Mouse (Mus musculus): ENCODE measurements around the gene Rcsd1. TPM values are rescaled to one million over a fixed set of nuclear protein-coding genes. Genes with fewer than 3 reads are reported as not detected.

Rcsd1 gene
- polyA plus RNA-seq, 1 experiment from 2014 or later: 7.0 TPM

DNA sequence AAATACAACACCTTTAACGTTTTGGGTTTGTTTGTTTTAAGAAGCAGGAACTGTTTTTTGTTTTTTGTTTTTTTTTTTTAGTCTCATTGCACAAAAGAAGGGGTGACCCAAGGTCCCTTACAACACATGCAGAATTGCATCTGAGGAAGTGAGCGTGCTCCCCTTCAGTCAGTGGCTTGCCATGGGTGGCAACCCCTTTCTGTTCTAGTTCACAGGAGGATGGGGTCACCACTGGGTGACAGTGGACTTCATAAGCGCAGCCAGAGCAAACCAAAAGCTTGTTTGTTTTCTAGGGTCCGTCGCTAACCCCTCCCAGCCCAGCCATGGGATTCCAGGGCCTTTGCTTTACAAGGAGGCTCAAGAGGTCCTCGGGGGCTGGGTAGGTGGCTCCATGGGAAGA, 22.0 kb upstream of the Rcsd1 start:
- Histone ChIP-seq H3K4me2 (replicated peaks) (no peak overlapping the region), H3K36me3 (no peaks in the 10 kb centered on the region), H3K27me3 (no peaks in the 10 kb centered on the region), H3K4me1 (no peaks in the 10 kb centered on the region), H3K4me3 (no peak overlapping the region), H3K9ac (replicated peaks) (no peak overlapping the region), H3K27ac (replicated peaks) (no peak overlapping the region), H3K9me3 (no peaks in the 10 kb centered on the region)
- WGBS: 86% methylated on average over 6 of the region's 6 CpGs
- no peak for ATAC-seq (replicated peaks)

DNA sequence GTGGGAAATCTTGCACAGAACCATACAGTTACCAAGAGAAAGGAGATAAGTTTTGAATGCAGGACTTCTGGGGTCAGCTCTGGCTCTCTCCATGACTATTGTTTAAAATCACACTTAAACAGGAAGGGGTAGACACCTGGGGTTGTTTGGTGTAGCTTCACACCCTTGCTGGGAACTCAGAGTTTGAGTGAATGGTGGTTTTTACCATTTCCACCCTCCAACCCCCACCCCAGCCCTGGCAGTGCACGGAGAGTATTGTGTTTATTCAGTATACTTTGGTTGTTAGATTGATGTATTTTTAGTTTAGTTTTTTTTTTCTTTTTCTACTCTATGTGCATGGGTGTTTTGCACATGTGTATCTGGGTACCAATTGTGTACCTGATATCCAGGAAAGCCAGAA, 20.6 kb upstream of the Rcsd1 start:
- no peaks in the 10 kb centered on the region for H3K9me3 ChIP-seq
- H3K4me3 ChIP-seq: no peak overlapping the region
- 49% methylated on average over 1 of the region's 1 CpGs for WGBS
- no peak overlapping the region for H3K4me2 ChIP-seq (replicated peaks)
- no peaks in the 10 kb centered on the region for H3K27me3 ChIP-seq
- H3K36me3 ChIP-seq: no peaks in the 10 kb centered on the region
- no peak for ATAC-seq (replicated peaks)
- H3K27ac ChIP-seq (replicated peaks): no peak overlapping the region
- H3K4me1 ChIP-seq: no peaks in the 10 kb centered on the region
- no peak overlapping the region for H3K9ac ChIP-seq (replicated peaks)

- no peak overlapping the region for H3K27ac ChIP-seq (replicated peaks)
Measured at GRCm38 (mm10) chr1:165728057-165728639, 18.6 kb upstream of the Rcsd1 start.

DNA sequence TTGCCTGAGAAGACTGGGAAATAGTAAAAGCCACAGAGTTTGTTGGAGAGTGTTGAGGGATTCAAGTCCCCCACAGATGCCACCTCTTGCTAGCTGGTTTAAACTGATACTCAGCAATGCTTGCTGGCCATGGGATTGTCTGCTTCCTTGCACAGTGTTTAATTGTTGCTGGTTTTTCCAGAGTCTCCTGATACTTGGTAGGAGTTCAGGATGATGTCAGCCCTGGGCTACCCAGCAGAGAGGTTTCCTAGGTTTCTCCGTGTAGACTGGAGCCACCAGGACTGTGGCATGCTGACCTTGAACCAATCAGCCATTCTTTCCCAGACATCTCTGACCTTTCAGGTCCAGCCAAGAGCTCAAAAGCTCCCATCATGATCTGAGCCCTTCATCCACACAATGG, 17.4 kb upstream of the Rcsd1 start:
- H3K9me3 ChIP-seq: no peaks in the 10 kb centered on the region
- WGBS: 57% methylated on average over 1 of the region's 1 CpGs
- no peak overlapping the region for H3K27ac ChIP-seq (replicated peaks)
- H3K9ac ChIP-seq (replicated peaks): no peak overlapping the region
- H3K36me3 ChIP-seq: no peaks in the 10 kb centered on the region
- no peak overlapping the region for H3K4me2 ChIP-seq (replicated peaks)
- no peak for ATAC-seq (replicated peaks)
- no peak overlapping the region for H3K4me3 ChIP-seq
- no peaks in the 10 kb centered on the region for H3K27me3 ChIP-seq
- H3K4me1 ChIP-seq: no peaks in the 10 kb centered on the region

More at GRCm38 (mm10) chr1:165728057-165728639, 18.6 kb upstream of the Rcsd1 start:
- Histone ChIP-seq H3K27me3 (no peaks in the 10 kb centered on the region), H3K36me3 (no peaks in the 10 kb centered on the region), H3K9me3 (no peaks in the 10 kb centered on the region), H3K4me3 (no peak overlapping the region), H3K4me1 (no peaks in the 10 kb centered on the region), H3K9ac (replicated peaks) (no peak overlapping the region), H3K4me2 (replicated peaks) (no peak overlapping the region)
- ATAC-seq (replicated peaks): no peak
- WGBS: 91% methylated on average over 3 of the region's 3 CpGs

DNA sequence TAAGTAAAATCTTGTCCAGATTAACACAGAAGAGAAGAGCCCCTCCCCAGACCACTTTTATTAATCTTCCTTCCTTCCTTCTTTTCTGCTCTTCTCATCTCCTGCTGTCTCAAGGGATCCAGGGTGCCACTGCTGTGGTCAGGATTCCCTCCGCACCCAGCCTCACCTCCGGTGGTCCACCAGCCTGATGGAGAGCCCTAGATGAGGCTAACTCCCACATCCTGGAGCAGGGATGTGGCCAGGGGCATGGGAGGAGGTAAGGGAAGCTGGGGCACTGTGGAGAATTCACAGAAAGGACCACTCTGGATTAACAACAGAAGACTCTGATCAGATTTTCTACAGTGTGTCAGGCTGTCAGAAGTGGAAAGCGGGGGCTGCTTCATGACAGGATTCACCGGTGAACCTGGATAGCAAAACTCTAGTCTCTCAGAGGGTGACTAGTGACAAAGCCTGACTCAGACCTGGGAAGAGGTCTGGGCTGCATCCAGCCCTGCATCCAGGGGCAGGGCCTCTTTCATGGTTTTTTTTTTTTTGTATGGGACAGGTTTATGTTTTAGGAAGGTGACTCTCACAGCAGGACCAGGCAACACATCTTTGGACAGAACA, 15.6 kb upstream of the Rcsd1 start:
- Histone ChIP-seq H3K9me3 (no peaks in the 10 kb centered on the region), H3K9ac (replicated peaks) (no peak overlapping the region), H3K27ac (replicated peaks) (no peak overlapping the region), H3K36me3 (no peaks in the 10 kb centered on the region), H3K4me1 (no peaks in the 10 kb centered on the region), H3K4me3 (no peak overlapping the region), H3K4me2 (replicated peaks) (no peak overlapping the region), H3K27me3 (no peaks in the 10 kb centered on the region)
- no peak for ATAC-seq (replicated peaks)
- 78% methylated on average over 4 of the region's 4 CpGs for WGBS

DNA sequence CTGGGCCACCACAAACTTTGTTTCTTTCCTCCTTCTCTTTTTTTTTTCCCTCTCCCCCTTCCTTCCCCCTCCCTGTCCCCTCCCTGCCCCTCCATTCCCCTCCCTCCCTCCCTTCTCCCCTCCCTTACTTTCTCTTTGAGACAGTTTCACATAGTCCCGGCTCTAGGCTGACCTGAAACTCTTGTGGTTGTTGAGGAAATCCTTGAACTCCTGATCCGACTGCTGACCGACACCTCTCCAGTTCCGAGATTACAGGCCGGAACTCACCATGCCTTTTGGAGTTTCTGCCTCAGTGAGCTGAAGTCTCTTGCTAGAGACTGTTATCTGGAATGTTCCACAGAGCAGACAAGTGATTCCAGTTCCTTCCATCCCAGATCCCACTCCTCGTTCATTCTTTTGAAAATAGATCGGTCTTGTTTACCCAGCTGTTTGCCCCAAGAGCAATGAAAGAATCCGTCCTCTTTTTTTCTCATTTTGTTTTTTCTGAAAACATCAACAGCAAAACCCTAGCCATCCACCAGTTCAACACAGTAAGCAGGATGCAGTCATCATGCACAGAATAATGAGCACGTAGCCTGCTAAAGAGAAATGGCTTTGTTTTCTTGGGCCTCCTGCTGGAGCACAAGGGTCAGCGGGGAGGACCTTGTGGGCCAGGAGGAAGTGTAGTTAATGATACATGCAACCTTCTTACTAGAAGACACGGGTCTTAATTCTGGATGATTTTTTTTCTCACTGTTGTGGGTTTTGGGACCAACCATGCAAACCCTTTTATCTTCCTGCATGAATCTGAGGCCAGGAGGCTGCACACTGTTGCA, 14.9 kb upstream of the Rcsd1 start:
- no peak overlapping the region for H3K4me3 ChIP-seq
- no peak for ATAC-seq (replicated peaks)
- no peaks in the 10 kb centered on the region for H3K36me3 ChIP-seq
- no peaks in the 10 kb centered on the region for H3K27me3 ChIP-seq
- no peak overlapping the region for H3K4me2 ChIP-seq (replicated peaks)
- WGBS: 50% methylated on average over 11 of the region's 11 CpGs
- no peak overlapping the region for H3K9ac ChIP-seq (replicated peaks)
- H3K27ac ChIP-seq (replicated peaks): no peak overlapping the region
- no peaks in the 10 kb centered on the region for H3K9me3 ChIP-seq
- no peaks in the 10 kb centered on the region for H3K4me1 ChIP-seq

DNA sequence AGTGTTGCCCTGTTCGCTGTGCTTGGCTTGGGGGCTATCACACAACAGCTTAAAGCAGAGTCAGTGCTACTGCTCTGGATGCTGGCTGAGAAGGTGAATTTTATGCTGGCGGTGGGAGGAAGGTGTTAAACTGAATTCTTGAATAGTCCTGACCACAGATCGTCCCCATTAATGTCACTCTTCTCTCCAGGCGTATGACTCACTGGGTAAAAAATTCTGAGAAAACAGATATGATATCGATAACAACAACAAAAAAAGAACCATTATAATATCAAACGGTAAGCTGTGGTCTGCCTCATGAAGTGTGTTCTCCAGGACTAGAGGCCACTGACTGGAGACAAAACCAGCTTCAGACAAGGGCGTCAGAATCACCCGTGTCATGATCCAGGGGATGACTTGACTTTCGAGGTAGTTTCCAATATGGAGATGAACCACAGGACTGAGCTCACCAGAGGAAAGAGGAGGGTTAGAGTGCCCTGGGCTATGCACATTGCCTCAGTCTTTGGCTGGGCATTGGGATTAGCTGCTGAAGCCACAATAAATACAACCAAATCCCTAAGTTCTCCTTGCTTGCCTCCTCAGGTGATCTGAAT, 13.1 kb upstream of the Rcsd1 start:
- ATAC-seq (replicated peaks): no peak
- Histone ChIP-seq H3K4me3 (no peak overlapping the region), H3K27ac (replicated peaks) (no peak overlapping the region), H3K36me3 (no peaks in the 10 kb centered on the region), H3K4me1 (no peaks in the 10 kb centered on the region), H3K27me3 (no peaks in the 10 kb centered on the region), H3K9ac (replicated peaks) (no peak overlapping the region), H3K9me3 (no peaks in the 10 kb centered on the region), H3K4me2 (replicated peaks) (no peak overlapping the region)
- 92% methylated on average over 9 of the region's 9 CpGs for WGBS

GRCm38 (mm10) chr1:165718543-165719105, 9.1 kb upstream of the Rcsd1 start:
- Histone ChIP-seq H3K4me3 (no peak overlapping the region), H3K9ac (replicated peaks) (no peak overlapping the region), H3K36me3 (no peaks in the 10 kb centered on the region), H3K4me1 (no peaks in the 10 kb centered on the region), H3K9me3 (no peaks in the 10 kb centered on the region), H3K27ac (replicated peaks) (0 out of 2 replicates have a peak overlapping the region, but pooled peaks have one; percentile 4), H3K4me2 (replicated peaks) (no peak overlapping the region), H3K27me3 (no peaks in the 10 kb centered on the region)
- ATAC-seq (replicated peaks): no peak
- WGBS: 79% methylated on average over 15 of the region's 15 CpGs

GRCm38 (mm10) chr1:165717711-165718542, 8.4 kb upstream of the Rcsd1 start:
- WGBS: 65% methylated on average over 11 of the region's 11 CpGs
- no peak overlapping the region for H3K4me2 ChIP-seq (replicated peaks)
- no peak overlapping the region for H3K9ac ChIP-seq (replicated peaks)
- H3K4me1 ChIP-seq: no peaks in the 10 kb centered on the region
- H3K4me3 ChIP-seq: no peak overlapping the region
- no peaks in the 10 kb centered on the region for H3K9me3 ChIP-seq
- ATAC-seq (replicated peaks): no peak
- 0 out of 2 replicates have a peak overlapping the region, but pooled peaks have one; percentile 4 for H3K27ac ChIP-seq (replicated peaks)
- no peaks in the 10 kb centered on the region for H3K36me3 ChIP-seq
- H3K27me3 ChIP-seq: no peaks in the 10 kb centered on the region

DNA sequence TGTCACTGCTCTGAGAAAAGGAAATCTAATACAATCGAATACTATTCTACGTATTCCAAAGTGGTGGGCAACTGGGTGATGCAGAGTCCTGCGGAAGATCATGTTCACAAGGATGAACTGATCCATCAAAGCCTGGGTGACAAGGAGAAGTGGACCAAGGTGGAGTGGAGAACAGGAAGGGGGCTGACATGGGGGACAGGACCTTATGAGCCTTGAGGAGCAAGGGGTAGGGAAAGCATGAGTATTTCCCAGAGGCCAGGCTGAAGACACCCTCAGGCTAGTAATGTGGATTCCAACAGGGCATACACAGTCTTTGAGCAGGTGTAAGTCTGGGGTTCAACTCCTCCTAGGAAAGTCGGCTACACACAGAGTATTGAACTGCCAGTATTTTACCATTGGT, 6.9 kb upstream of the Rcsd1 start:
- ATAC-seq (replicated peaks): no peak
- Histone ChIP-seq H3K4me1 (no peaks in the 10 kb centered on the region), H3K36me3 (no peaks in the 10 kb centered on the region), H3K4me3 (no peak overlapping the region), H3K27ac (replicated peaks) (no peak overlapping the region), H3K9ac (replicated peaks) (no peak overlapping the region), H3K4me2 (replicated peaks) (no peak overlapping the region), H3K9me3 (no peaks in the 10 kb centered on the region), H3K27me3 (no peaks in the 10 kb centered on the region)
- whole genome bisulfite sequencing: 87% methylated on average over 4 of the region's 4 CpGs

GRCm38 (mm10) chr1:165713798-165714197, 4.2 kb upstream of the Rcsd1 start:
- ATAC-seq (replicated peaks): no peak
- no peaks in the 10 kb centered on the region for H3K36me3 ChIP-seq
- 86% methylated on average over 5 of the region's 5 CpGs for WGBS
- no peaks in the 10 kb centered on the region for H3K9me3 ChIP-seq
- H3K27me3 ChIP-seq: 0 out of 2 replicates have a peak, but pooled peaks cover 5% of the 10 kb centered on the region
- H3K4me2 ChIP-seq (replicated peaks): no peak overlapping the region
- H3K4me3 ChIP-seq: no peak overlapping the region
- H3K27ac ChIP-seq (replicated peaks): no peak overlapping the region
- H3K4me1 ChIP-seq: no peaks in the 10 kb centered on the region
- H3K9ac ChIP-seq (replicated peaks): no peak overlapping the region
